Mouse (Mus musculus): ENCODE results near the gene Pradc1. TPM values are rescaled to one million over a fixed set of nuclear protein-coding genes. Genes with fewer than 3 reads are reported as not detected.

Pradc1 gene
- total RNA-seq (2015) (28.9 and 40.6 TPM in 2 replicates), total RNA-seq (2017) (11.1 and 12.0 TPM in 2 replicates)

DNA sequence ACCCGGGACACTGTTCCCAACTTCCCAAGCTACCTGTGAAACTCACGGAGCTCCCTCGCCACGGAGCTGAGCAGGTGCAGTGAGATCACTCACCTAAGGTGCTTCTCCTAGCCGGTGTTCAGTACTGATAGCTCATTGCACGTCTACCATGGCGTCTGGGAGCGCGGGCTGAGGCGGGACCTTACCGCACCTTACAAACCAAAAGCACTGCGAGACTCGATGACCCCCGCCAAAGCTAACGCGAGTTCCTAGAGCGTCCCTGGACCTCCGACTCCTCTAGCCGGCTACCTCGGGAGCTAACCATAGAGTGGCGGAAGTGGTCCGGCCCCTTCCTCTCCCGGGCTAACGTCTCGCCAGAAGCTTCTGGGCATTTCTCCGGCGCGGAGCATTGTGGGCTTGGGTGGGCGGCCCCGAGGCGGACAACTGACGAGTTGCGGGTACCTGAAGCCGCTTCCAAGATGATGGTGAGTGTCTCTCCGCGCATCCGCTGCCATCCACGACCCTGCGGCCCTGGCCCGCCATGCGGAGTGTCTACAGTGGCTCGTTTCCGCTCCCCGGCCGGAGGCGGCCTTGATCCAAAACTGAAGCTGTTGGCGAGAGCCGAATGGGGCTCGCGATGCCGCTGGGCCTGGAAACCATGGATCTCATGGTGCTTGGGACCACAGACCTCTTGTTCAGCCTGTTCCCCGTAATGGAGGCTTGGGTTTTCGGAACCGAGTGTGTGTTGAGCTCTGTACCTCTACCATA, at the start of gene Pradc1:
Gene Pradc1 (minus strand): TSS at position 307 of the 747 bp plus-strand sequence.
- peak; percentile 72 for ATAC-seq (replicated peaks; ENCODE audit: poor library complexity)

- no peak for ATAC-seq (replicated peaks; ENCODE audit: poor library complexity)
These were observed 48.6 kb upstream of the Pradc1 start for GRCm38 (mm10) chr6:85500416-85500815.

DNA sequence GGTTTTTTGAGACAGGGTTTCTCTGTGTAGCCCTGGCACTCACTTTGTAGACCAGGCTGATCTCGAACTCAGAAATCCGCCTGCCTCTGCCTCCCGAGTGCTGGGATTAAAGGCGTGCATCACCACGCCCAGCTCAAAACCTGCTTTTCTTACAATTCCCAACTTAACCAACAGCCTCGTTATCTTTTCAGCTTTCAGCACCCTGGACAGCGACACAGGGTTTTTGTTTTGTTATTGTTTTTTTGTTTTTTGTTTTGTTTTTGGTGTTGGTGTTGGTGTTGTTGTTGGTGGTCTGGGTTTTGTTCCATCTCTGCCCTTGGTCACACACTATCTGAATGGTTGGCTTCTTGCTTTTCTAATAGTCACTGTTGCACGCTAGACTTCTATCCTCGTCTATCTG, 46.4 kb upstream of the Pradc1 start:
- no peak for ATAC-seq (replicated peaks; ENCODE audit: poor library complexity)

DNA sequence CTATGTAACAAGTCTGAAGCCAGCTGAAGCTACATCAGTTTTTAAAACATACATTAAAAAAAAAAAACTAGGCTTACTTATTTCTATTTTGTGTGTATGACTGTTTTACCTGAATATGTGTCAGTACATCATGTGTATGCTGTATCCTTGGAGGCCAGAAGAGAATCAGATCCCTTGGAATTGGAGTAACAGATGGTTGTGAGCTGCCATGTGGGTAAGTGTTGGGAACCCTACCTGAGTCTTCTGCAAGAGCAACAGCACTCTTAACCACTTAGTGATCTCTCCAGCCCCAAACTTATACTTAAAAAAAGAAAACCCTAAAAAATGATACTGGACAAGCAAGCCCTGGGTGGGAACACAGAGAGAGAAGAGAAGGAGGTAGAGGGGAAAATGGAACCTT, 45.2 kb upstream of the Pradc1 start:
- no peak for ATAC-seq (replicated peaks; ENCODE audit: poor library complexity)

GRCm38 (mm10) chr6:85491606-85492005, 39.8 kb upstream of the Pradc1 start:
- no peak for ATAC-seq (replicated peaks; ENCODE audit: poor library complexity)

- no peak for ATAC-seq (replicated peaks; ENCODE audit: poor library complexity)
These were observed 38.5 kb upstream of the Pradc1 start for GRCm38 (mm10) chr6:85490252-85490651.

GRCm38 (mm10) chr6:85489717-85490116, 37.9 kb upstream of the Pradc1 start:
- ATAC-seq (replicated peaks; ENCODE audit: poor library complexity) = no peak

DNA sequence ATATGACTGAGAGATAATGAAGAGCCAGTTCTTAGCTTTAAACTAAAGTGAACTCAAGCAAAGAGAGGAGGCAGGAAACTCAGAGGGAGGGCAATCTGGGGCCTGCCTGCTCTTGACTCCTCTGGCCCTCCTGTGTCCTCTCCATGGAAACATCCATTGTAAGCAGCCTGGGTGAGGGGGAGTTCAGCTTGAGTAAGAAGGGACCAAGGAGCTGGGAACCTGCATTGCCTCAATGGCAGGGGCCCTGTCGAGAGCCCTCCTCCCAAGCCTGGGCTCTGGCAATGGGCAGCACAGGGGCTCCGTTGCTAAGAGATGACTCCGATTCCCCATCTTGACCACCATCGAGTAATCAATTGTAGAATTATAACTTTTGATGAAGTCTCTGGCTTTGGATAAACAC, 36.7 kb upstream of the Pradc1 start:
- no peak for ATAC-seq (replicated peaks; ENCODE audit: poor library complexity)

DNA sequence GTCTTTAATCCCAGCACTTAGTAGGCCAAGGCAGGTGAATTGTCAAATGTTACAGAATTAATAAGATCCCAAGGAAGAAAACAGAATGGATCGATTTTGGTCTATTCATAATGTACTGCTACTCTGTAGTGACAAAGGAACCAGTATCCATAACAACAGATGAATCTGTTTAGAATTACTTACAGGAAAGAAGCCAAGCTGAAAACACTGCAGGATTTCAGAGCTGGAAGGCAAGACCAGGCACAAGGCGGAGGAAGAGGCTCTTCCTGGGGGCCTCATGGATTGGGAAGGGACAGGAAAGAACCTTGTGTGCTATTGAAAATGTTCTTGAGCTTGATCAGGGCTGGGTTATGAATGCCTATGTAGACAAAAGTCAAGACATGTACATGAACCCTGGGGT, 34.0 kb upstream of the Pradc1 start:
- no peak for ATAC-seq (replicated peaks; ENCODE audit: poor library complexity)

DNA sequence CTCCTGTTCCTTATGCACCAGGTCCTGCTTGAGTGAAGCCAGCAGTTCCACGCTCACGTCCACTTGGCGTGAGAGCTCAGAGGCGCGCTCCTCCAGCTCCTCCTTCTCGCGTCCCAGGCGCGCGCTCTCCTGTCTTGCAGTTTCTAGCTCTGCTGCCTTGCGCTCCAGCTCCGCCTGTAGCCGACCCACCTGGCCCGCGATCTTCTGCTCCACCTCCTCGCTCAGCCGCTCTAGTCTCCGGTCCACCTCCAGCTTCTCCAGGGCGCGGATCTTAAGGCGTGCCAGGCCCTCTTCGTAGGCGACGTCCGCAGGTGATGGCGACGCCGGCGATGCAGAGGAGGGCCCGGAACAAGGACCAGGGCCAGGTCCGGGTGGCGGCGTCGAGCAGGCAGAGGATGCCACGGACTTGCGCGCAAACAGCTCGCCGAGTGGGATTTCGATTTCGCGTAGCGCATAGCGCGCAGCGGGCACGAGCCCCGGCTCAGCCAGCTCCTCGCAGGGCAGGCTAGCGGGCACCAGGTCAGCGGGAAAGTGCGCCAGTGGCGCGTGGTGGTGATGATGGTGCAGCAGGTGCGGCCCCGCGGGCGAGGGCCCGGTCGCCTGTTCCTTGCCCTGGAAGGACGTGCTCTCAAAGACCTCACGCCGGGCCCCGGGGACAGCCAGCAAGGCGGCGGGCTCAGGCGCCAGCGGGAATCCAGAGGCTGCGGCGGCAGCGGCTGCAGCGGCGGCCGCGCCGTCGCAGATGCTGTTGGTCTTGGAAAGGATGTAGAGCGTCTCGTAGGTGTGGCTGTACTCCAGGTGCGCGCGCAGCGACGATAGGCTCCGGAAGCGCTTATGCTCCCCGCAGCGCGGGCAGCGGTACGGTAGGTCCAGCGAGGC, 32.3 kb upstream of the Pradc1 start:
- no peak for ATAC-seq (replicated peaks; ENCODE audit: poor library complexity)

DNA sequence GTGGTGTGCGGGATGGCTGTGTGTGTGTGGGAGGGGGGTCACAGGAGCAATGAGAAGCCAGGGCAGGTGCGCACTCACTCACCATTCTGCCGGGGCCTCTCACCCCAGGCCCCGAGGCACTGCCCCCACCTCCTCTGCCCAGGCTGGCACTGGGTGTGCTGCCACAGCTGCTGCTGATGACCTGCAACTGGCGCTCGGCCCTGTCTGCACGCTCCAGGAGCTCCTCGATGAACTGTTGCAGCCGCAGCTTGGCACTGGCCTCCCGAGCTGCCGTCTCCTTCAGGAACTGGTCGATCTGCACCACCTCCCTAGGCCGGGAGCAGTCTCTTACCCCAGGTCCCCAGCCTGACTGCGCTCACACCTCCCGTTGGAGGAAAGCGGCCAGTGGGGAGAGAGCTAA, 28.9 kb upstream of the Pradc1 start:
- ATAC-seq (replicated peaks; ENCODE audit: poor library complexity) = no peak

DNA sequence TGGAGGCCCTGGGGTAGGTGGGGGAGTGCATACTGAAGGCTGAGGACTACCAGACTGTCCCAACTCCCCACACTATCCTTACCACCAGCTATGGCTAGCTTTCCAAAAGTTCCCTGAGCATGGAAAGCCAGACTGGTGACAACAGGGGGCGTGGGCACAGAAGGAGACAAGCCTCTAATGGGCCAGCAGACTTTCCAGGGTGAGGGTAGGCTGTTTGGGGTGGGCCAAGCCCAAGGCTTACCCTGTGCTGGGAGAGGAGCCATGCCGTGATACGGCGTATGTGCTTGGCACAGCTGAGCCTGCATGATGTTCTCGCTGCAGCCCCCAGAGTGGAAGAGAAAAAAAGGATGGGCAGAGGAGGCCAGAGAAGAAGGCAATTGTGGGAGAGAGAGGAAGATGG, 28.2 kb upstream of the Pradc1 start:
- no peak for ATAC-seq (replicated peaks; ENCODE audit: poor library complexity)

DNA sequence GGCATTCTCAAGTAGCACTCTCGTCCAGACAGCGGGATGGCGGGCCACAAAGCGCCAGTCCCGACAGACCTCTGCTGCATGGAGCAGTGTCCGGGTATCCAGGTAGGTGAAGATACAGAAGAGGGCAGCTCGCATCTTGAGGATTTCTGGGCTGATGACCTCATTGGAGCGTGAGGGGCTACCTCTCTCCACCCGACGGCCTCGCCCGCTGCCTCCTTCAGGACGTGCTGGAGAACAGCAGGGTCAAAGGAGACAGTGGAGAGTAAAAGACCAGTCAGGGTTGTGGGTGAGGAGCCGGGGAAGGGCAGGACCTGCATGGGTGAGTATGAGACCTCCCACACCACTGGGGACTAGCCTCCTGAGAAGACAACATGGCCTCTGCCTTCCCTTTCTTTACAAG, 26.6 kb upstream of the Pradc1 start:
- ATAC-seq (replicated peaks; ENCODE audit: poor library complexity) = no peak

DNA sequence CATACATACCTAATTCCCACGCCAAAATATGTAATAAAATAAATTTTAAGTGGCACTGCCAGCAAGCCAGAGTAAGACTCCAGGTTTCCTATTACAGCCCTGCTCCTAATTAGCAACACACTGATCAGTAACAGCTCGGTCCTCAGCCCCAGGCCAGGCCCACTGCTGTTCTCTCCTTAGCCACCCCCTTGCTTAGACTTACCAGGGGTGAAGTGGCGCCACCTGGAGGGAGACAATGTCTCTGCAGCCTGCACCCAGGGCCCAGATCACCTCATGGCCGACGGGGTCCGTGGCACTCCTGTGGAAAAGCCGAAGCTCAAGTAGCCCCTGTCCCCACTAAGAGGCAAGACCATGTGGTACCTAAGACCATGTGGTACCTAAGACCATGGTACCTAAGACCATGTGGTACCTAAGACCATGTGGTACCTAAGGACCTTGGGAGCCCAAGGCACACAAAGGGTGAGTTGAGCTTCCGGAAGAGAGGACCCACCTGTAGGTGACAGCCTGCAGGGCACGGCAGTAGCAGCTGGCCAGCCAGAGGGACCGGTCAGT, 25.7 kb upstream of the Pradc1 start:
- peak; percentile 91 for ATAC-seq (replicated peaks; ENCODE audit: poor library complexity)

- no peak for ATAC-seq (replicated peaks; ENCODE audit: poor library complexity)
These were observed 23.8 kb upstream of the Pradc1 start for GRCm38 (mm10) chr6:85475581-85475980.

DNA sequence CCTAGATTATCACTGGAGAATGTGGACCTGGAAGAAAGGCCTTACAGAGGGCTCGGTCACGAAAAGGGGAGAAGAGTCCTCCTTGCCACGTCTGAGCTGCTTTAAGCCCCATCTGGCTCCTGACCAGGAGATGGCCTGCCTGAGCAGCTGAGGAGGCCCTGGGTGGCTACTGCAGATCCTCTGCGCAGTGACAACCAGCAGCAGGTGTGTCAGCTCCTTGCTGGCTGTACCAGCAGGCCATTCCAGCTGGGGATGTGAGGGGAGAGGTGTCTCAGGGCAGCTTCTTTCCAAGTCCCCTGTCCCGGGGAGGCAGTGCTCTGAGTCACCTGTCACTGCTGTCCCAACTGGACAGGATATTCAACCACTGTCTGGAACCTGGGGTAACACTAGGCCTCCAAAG, 20.8 kb upstream of the Pradc1 start:
- no peak for ATAC-seq (replicated peaks; ENCODE audit: poor library complexity)

DNA sequence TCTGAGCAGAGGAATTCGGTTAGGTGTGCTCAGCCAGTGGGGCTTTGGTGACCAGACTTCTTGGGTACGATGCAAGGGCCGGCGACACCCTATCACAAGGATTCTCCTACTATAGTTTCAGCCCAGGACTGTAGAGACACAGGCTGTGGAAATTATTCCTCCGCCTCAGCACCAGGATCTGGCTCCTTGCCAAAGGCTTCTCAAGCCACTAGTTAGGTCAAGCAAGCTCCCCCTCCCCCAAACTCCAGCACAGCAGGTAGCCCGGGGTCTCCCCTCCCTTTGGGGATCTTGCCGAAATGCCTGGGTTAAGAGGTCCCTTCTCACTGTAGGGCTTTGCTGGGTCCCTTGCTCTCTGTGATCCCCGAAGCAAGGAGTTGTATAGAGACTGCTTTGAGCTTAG, 20.2 kb upstream of the Pradc1 start:
- no peak for ATAC-seq (replicated peaks; ENCODE audit: poor library complexity)

GRCm38 (mm10) chr6:85469660-85470430, 18.1 kb upstream of the Pradc1 start:
- no peak; the same call in 1 of the 2 replicates for ATAC-seq (replicated peaks; ENCODE audit: poor library complexity)

DNA sequence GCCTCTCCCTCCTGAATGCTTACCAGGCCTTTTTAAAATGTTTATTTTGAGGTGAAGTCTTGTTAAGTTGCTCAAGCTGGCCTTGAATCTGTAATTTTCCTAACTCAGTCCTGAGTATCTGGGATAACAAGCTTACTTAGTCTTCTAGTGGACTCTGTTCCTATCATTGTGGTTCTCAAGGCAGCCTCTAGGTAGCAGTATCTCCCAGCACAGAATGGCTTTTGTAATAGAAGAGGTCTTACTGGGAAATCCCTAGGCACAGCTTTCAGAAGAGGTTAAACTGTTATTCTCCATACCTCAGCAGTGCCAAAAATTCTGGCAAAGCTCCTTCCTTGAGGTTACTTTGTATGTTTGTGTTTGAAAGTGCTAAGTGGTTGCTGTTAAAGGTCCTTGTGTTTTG, 13.6 kb upstream of the Pradc1 start:
- no peak for ATAC-seq (replicated peaks; ENCODE audit: poor library complexity)

- ATAC-seq (replicated peaks; ENCODE audit: poor library complexity) = no peak
These were observed 7.9 kb upstream of the Pradc1 start for GRCm38 (mm10) chr6:85459621-85460020.

DNA sequence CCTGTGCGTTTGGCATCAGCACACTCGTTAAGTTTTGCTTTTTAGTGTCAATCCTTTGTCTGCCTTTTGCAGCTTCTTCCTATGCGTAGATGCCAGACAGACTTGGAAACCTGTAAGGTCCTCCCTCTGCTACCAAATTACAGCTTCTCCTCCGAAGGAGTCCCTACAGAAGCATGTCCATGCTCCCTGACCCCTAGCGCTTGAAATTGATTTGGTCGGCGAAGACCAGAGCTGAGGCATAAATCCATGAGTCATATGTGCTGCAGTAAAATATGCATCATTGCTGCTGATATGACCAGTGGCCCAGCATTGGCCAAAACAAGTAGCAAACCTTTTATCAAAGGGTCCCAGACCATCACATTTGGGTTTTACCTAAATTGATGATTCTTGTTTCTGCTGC, 1.0 kb upstream of the Pradc1 start:
- no peak for ATAC-seq (replicated peaks; ENCODE audit: poor library complexity)
